In the genomic region with DNA sequence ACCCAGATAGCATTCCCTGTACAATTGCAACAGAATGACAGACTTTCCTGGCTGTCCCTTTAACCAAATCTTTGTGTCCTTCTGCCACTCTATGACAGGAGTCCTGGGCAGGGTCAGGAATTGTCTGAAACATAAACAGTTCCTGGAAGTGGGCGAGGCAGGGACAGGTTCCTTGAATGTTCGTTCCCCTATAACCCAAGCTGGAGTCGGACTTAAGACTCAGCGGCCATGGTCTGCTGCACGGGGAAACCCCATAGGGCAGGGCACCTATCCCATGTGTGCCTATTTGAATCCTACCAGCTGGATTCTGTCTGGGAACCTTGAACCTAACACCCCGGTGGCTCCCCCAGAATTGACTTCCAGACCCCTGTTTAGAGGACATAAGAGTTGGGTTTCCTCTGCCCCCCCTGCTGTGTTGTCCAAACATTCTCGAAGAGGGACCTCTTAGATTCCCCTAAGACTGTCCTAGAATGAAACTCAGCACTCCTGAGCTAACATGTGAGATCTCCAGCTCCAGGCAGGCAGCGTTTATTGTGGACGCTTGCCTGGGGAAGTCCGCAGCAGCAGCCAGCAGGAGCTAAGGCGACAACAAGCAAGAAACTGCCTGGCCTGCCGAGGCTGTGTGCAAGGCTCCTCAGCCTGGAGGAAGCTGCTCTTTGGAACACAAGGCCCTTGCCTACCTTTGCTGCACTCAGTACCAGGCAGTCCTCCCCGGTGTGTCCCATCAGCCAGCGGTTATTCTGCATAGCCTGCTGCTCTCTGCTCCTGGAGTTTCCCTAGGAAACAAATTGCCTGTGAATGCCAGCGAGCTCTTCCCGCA, we compare ENCODE assay signal across 9 mouse cellular contexts. TPM values are rescaled to one million over a fixed set of nuclear protein-coding genes. Genes with fewer than 3 reads are reported as not detected.
A peak's percentile ranks its signal among the peaks of the same experiment; 100 is the strongest.
DNase-seq lines count a peak whose midpoint lies in the region; ATAC-seq and TF ChIP-seq lines count a peak whose summit lies in the region.
"Had no signal": no experiment of that assay in that cellular context is flagged by ENCODE, and none has a peak within 500 bp of the region (broad histone marks: within the 10 kb centered on the region; RNA-seq: fewer than 3 reads in every experiment).

No protein-coding gene starts in this region.

- 0 out of 2 replicates have a peak overlapping the region, but pooled peaks have one; percentile 4 for H3K4me2 ChIP-seq in hindbrain, embryonic 14.5 days (replicated peaks)
- peak overlapping the region; percentile 39; the same call in 1 of the 2 replicates for H3K4me2 ChIP-seq in limb, embryonic 14.5 days (replicated peaks; ENCODE audit: low read depth, low read length, severe bottlenecking)

- DNase-seq in gastrocnemius, adult 2 months = no peak
- no peak for DNase-seq in gastrocnemius, adult 18-20 months (ENCODE audit: low spot score)
- DNase-seq in hindbrain, embryonic 14.5 days (ENCODE audit: low spot score) = no peak
- DNase-seq in limb, embryonic 14.5 days (ENCODE audit: low spot score) = no peak
- no peak for DNase-seq in frontal cortex, postnatal 36 days (ENCODE audit: low spot score in 2 of 2)
- no peak for DNase-seq in frontal cortex, postnatal 10 days (ENCODE audit: low spot score in 2 of 2)
- DNase-seq in adrenal gland, adult 18-20 months (ENCODE audit: low spot score in 2 of 2) = no peak

- peak overlapping the region; percentile 70 for H3K4me3 ChIP-seq in gastrocnemius, adult 2 months
- no peak overlapping the region for H3K4me3 ChIP-seq in hindbrain, embryonic 14.5 days (replicated peaks; ENCODE audit: low read length)
- H3K4me3 ChIP-seq in limb, embryonic 14.5 days (replicated peaks; ENCODE audit: low read length) = no peak overlapping the region
- peak overlapping the region; percentile 77 for H3K4me3 ChIP-seq in small intestine, adult 2 months (ENCODE audit: low read depth, low read length)

- intact Hi-C loops in gastrocnemius, adult 2 months (cut with DNase I) = loop anchor here (2.0 kb wide), 1 partner anchor 49 kb away; no protein-coding TSS in a partner anchor

- WGBS in hindbrain, embryonic 14.5 days = 11% methylated on average over 16 of the region's 16 CpGs
- 11% methylated on average over 16 of the region's 16 CpGs for WGBS in limb, embryonic 14.5 days
- 10% methylated on average over 16 of the region's 16 CpGs for WGBS in small intestine, adult 2 months

- H3K27me3 ChIP-seq in hindbrain, embryonic 14.5 days (ENCODE audit: control insufficient read depth, insufficient read depth, low read length) = no peaks in the 10 kb centered on the region
- H3K27me3 ChIP-seq in limb, embryonic 14.5 days (ENCODE audit: control insufficient read depth, insufficient read depth, low read length) = no peaks in the 10 kb centered on the region
- no peaks in the 10 kb centered on the region for H3K27me3 ChIP-seq in small intestine, adult 2 months (ENCODE audit: control insufficient read depth, insufficient read depth, low read length)

- H3K9ac ChIP-seq in hindbrain, embryonic 14.5 days = peak overlapping the region; percentile 0
- 0 out of 2 replicates have a peak overlapping the region, but pooled peaks have one; percentile 5 for H3K9ac ChIP-seq in limb, embryonic 14.5 days (ENCODE audit: low read depth, low read length, severe bottlenecking)

- H3K36me3 ChIP-seq in hindbrain, embryonic 14.5 days (replicated peaks; ENCODE audit: control insufficient read depth, insufficient read depth) = peaks cover 8% of the 10 kb centered on the region; the same call in 1 of the 2 replicates
- peaks cover 12% of the 10 kb centered on the region for H3K36me3 ChIP-seq in limb, embryonic 14.5 days (ENCODE audit: control insufficient read depth, insufficient read depth, low read length)
- H3K36me3 ChIP-seq in small intestine, adult 2 months (ENCODE audit: control insufficient read depth, insufficient read depth, low read length) = peaks cover 12% of the 10 kb centered on the region

- no peak for ATAC-seq in hindbrain, embryonic 14.5 days (ENCODE audit: low FRiP score)
- no peak for ATAC-seq in limb, embryonic 14.5 days (ENCODE audit: low FRiP score, low read depth)

- TF ChIP-seq CTCF in gastrocnemius, adult 2 months (IDR thresholded peaks at IDR 0.05) = no peak
- no peak for TF ChIP-seq CTCF in small intestine, adult 2 months (IDR thresholded peaks at IDR 0.05; ENCODE audit: extremely low read depth, insufficient read length, insufficient replicate concordance, low read depth, low read length)

- peak overlapping the region; percentile 81 for H3K27ac ChIP-seq in gastrocnemius, adult 2 months
- H3K27ac ChIP-seq in hindbrain, embryonic 14.5 days = peak overlapping the region; percentile 51
- no peak overlapping the region; the same call in 1 of the 2 replicates for H3K27ac ChIP-seq in limb, embryonic 14.5 days (replicated peaks; ENCODE audit: low read depth, low read length)
- H3K27ac ChIP-seq in small intestine, adult 2 months (ENCODE audit: insufficient read depth, low read depth, low read length) = peak overlapping the region; percentile 95
- H3K27ac ChIP-seq: macrophage had no signal

- no peak for TF ChIP-seq POLR2A in limb, embryonic 14.5 days (IDR thresholded peaks at IDR 0.05; ENCODE audit: borderline replicate concordance, extremely low read depth, insufficient read depth, insufficient read length)
- TF ChIP-seq POLR2A in small intestine, adult 2 months (IDR thresholded peaks at IDR 0.05; ENCODE audit: low read depth, low read length) = no peak

- peaks cover 24% of the 10 kb centered on the region for H3K4me1 ChIP-seq in hindbrain, embryonic 14.5 days (replicated peaks; ENCODE audit: control insufficient read depth, insufficient read depth, low read length)
- H3K4me1 ChIP-seq in limb, embryonic 14.5 days (ENCODE audit: control insufficient read depth, insufficient read depth, low read length) = peaks cover 28% of the 10 kb centered on the region
- peaks cover 27% of the 10 kb centered on the region for H3K4me1 ChIP-seq in small intestine, adult 2 months (ENCODE audit: control insufficient read depth, insufficient read depth, insufficient read length, low read length)

- peaks cover 4% of the 10 kb centered on the region; the same call in 1 of the 2 replicates for H3K9me3 ChIP-seq in hindbrain, embryonic 14.5 days (ENCODE audit: control insufficient read depth, low read length)
- peaks cover 4% of the 10 kb centered on the region; the same call in 1 of the 2 replicates for H3K9me3 ChIP-seq in limb, embryonic 14.5 days (ENCODE audit: control insufficient read depth, low read length)

RNA-seq across cellular contexts. Expression of a gene that starts 48.2 kb away (rescaled TPM):
- total RNA-seq in gastrocnemius, adult 2 months (2021) = 1 to 10 TPM; 1.8 to 3.3 TPM
- total RNA-seq in gastrocnemius, adult 18-20 months (2021) = 1 to 10 TPM in 1 of 2 experiments, under 1 TPM in 1; 1.00 to 1.6 TPM
- polyA plus RNA-seq in hindbrain, embryonic 14.5 days (2014; fragmentation: Nextera tagmentation; extraction: Ambion mirVana) = 31.1 and 32.6 TPM in 2 replicates
- 47.3 and 77.7 TPM in 2 replicates for polyA plus RNA-seq in limb, embryonic 14.5 days (2012; rRNA removed)
- 27.2 and 33.5 TPM in 2 replicates for polyA plus RNA-seq in limb, embryonic 14.5 days (2014; fragmentation: Nextera tagmentation; extraction: Ambion mirVana)
- 112 and 394 TPM in 2 replicates for polyA plus RNA-seq in small intestine, adult 2 months (2012; rRNA removed)
- 1 to 10 TPM; 1.9 to 2.6 TPM for total RNA-seq in adrenal gland, adult 18-20 months (2021)
- polyA plus RNA-seq: macrophage had no signal

Comparison
In these comparisons a context has a peak if more than half of its experiments do, and no peak if none do; other contexts are left out.
1. H3K4me3 ChIP-seq: peak in gastrocnemius, adult 2 months (single experiment) and small intestine, adult 2 months (single experiment); none in hindbrain, embryonic 14.5 days (single experiment) and limb, embryonic 14.5 days (single experiment).